Mouse (Mus musculus) stomach, postnatal 0 days (tissue): ENCODE measurements around the gene Celsr3. TPM values are rescaled to one million over a fixed set of nuclear protein-coding genes. Genes with fewer than 3 reads are reported as not detected.

Experiments
- ATAC-seq: fragments of 200-750 bp; cut with Nextera tagmentation; 2 replicates; pipeline ENCODE4 v1.8.0; 2017; ENCODE audit not compliant: low FRiP score, low TSS enrichment
- DNase-seq: peaks from one replicate; pipeline ENCODE4 v3.0.0-alpha.2; 2016; ENCODE audit warnings: low spot score
- H3K27ac ChIP-seq: fragments of 300-500 bp; sonication (generic); replicated peaks from 2 replicates; pipeline ENCODE4 v1.5.1; 2014; ENCODE audit warnings: mild to moderate bottlenecking, control low read depth
- H3K27me3 ChIP-seq: fragments of 300-500 bp; sonication (generic); 2 replicates; pipeline ENCODE4 v1.6.1; 2014; ENCODE audit warnings: low read length; ENCODE audit not compliant: control insufficient read depth, insufficient read depth
- H3K36me3 ChIP-seq: fragments of 300-500 bp; sonication (generic); 2 replicates; pipeline ENCODE4 v1.6.1; 2014; ENCODE audit warnings: low read length, mixed read lengths; ENCODE audit not compliant: control insufficient read depth, insufficient read depth
- H3K4me1 ChIP-seq: fragments of 300-500 bp; sonication (generic); replicated peaks from 2 replicates; pipeline ENCODE4 v1.6.1; 2014; ENCODE audit warnings: antibody characterized with exemption; ENCODE audit not compliant: control insufficient read depth, insufficient read depth
- H3K4me2 ChIP-seq: fragments of 300-500 bp; sonication (generic); replicated peaks from 2 replicates; pipeline ENCODE4 v1.6.1; 2014; ENCODE audit warnings: low read depth, mild to moderate bottlenecking, control low read depth, moderate library complexity
- H3K4me3 ChIP-seq: fragments of 300-500 bp; sonication (generic); 2 replicates; pipeline ENCODE4 v1.5.1; 2014; ENCODE audit warnings: low read depth, low read length, control low read depth
- H3K9ac ChIP-seq: fragments of 300-500 bp; sonication (generic); 2 replicates; pipeline ENCODE4 v1.6.1; 2014; ENCODE audit warnings: mild to moderate bottlenecking, low read length, control low read depth, mixed read lengths
- H3K9me3 ChIP-seq: fragments of 300-500 bp; sonication (generic); 2 replicates; pipeline ENCODE4 v1.6.1; 2016; ENCODE audit warnings: low read length; ENCODE audit not compliant: control insufficient read depth
- CTCF ChIP-seq: IDR thresholded peaks from 2 replicates; pipeline ENCODE4 v1.5.1; 2016; ENCODE audit warnings: antibody characterized with exemption, low read depth, mild to moderate bottlenecking, moderate library complexity
- EP300 ChIP-seq: optimal IDR thresholded peaks from 2 replicates; pipeline ENCODE3; 2016; ENCODE audit warnings: antibody characterized with exemption
- WGBS: fragments of 180-500 bp; shearing (Covaris S2); extraction: QIAGEN DNeasy Blood & Tissue Kit; methylation state at CpG from one replicate; pipeline ENCODE4 v1.1.7; 2014; 5-methylcytosine and 5-hydroxymethylcytosine counted together
- polyA plus RNA-seq: library from polyadenylated mRNA; unstranded; fragments of >200 nt; fragmentation: Nextera tagmentation; extraction: Ambion mirVana; gene quantifications from 2 replicates; pipeline ENCODE4 v1.2.1, GENCODE M21; 2015

Celsr3 gene
- polyA plus RNA-seq, 1 experiment from 2014 or later, result 0.15 TPM

GRCm38 (mm10) chr9:108797477-108797876 is 28.6 kb upstream of the Celsr3 start:
- Histone ChIP-seq H3K4me3 (peak overlapping the region; percentile 35), H3K9ac (no peak overlapping the region), H3K4me2 (peak overlapping the region; percentile 51), H3K27ac (peak overlapping the region; percentile 89), H3K4me1 (no peaks in the 10 kb centered on the region; the same call in 1 of the 2 replicates), H3K36me3 (peaks cover 17% of the 10 kb centered on the region), H3K27me3 (no peaks in the 10 kb centered on the region), H3K9me3 (no peaks in the 10 kb centered on the region)
- 76% methylated on average over 7 of the region's 7 CpGs for WGBS
- TF ChIP-seq CTCF, result no peak
- no peak for TF ChIP-seq EP300
- DNase-seq (no peak), ATAC-seq (no peak)

- WGBS, result 74% methylated on average over 5 of the region's 5 CpGs
These were observed 27.5 kb upstream of the Celsr3 start for GRCm38 (mm10) chr9:108798508-108799075.

GRCm38 (mm10) chr9:108799564-108799963 is 26.6 kb upstream of the Celsr3 start:
- H3K27ac ChIP-seq, result no peak overlapping the region
- 77% methylated on average over 3 of the region's 3 CpGs for WGBS
- H3K4me1 ChIP-seq, result no peaks in the 10 kb centered on the region
- no peaks in the 10 kb centered on the region for H3K27me3 ChIP-seq
- no peak overlapping the region for H3K4me2 ChIP-seq
- H3K36me3 ChIP-seq, result peaks cover 22% of the 10 kb centered on the region
- ATAC-seq, result no peak
- no peak for DNase-seq
- no peaks in the 10 kb centered on the region for H3K9me3 ChIP-seq
- TF ChIP-seq CTCF (peak; percentile 33), EP300 (no peak)
- H3K4me3 ChIP-seq, result no peak overlapping the region
- H3K9ac ChIP-seq, result no peak overlapping the region

More at GRCm38 (mm10) chr9:108798508-108799075, 27.5 kb upstream of the Celsr3 start:
- Histone ChIP-seq H3K4me2 (no peak overlapping the region), H3K4me1 (no peaks in the 10 kb centered on the region; the same call in 1 of the 2 replicates), H3K9ac (no peak overlapping the region), H3K27me3 (no peaks in the 10 kb centered on the region), H3K9me3 (no peaks in the 10 kb centered on the region), H3K36me3 (peaks cover 17% of the 10 kb centered on the region), H3K4me3 (no peak overlapping the region), H3K27ac (no peak overlapping the region)
- DNase-seq (no peak), ATAC-seq (no peak)
- no peak for TF ChIP-seq EP300
- TF ChIP-seq CTCF, result no peak

- TF ChIP-seq CTCF (no peak), EP300 (no peak)
- Histone ChIP-seq H3K9ac (no peak overlapping the region), H3K4me1 (peaks cover 2% of the 10 kb centered on the region; the same call in 1 of the 2 replicates), H3K27me3 (no peaks in the 10 kb centered on the region), H3K36me3 (peaks cover 9% of the 10 kb centered on the region; the same call in 1 of the 2 replicates), H3K4me3 (no peak overlapping the region), H3K27ac (no peak overlapping the region), H3K4me2 (no peak overlapping the region), H3K9me3 (no peaks in the 10 kb centered on the region)
- DNase-seq (no peak), ATAC-seq (no peak)
- WGBS, result 83% methylated on average over 8 of the region's 8 CpGs
These were observed 20.4 kb upstream of the Celsr3 start for GRCm38 (mm10) chr9:108805768-108806167.

DNA sequence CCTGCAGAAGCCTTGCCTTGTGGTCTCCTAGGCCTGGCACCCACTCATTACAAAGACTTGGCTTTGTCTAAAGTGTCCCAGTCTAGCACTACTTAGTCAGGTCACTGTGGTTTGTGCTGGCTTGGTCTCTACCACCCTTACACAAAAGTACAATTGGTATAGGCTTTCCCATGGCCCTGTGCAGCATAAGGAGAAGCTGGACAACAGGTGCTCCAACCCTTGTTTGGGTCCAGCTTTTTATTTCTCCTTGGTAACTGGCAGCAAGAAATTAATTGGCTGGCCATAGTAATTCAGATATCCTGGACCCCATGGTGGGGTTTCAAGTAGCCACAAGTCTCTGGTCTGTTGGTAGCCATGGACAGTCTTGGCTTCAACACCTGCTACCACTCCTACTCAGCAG is 19.7 kb upstream of the Celsr3 start:
- peaks cover 6% of the 10 kb centered on the region; the same call in 1 of the 2 replicates for H3K36me3 ChIP-seq

GRCm38 (mm10) chr9:108806831-108807230 is 19.3 kb upstream of the Celsr3 start:
- no peaks in the 10 kb centered on the region for H3K9me3 ChIP-seq
- DNase-seq (no peak), ATAC-seq (no peak)
- H3K27me3 ChIP-seq, result no peaks in the 10 kb centered on the region
- no peak overlapping the region for H3K4me2 ChIP-seq
- no peak overlapping the region for H3K27ac ChIP-seq
- TF ChIP-seq CTCF (no peak), EP300 (no peak)
- H3K4me1 ChIP-seq, result peaks cover 2% of the 10 kb centered on the region; the same call in 1 of the 2 replicates
- 76% methylated on average over 1 of the region's 1 CpGs for WGBS
- H3K36me3 ChIP-seq, result peaks cover 6% of the 10 kb centered on the region; the same call in 1 of the 2 replicates
- no peak overlapping the region for H3K9ac ChIP-seq
- no peak overlapping the region for H3K4me3 ChIP-seq

More for the DNA sequence above, 19.7 kb upstream of the Celsr3 start:
- ATAC-seq (no peak), DNase-seq (no peak)
- Histone ChIP-seq H3K9me3 (no peaks in the 10 kb centered on the region), H3K27ac (no peak overlapping the region), H3K4me1 (peaks cover 2% of the 10 kb centered on the region; the same call in 1 of the 2 replicates), H3K9ac (no peak overlapping the region), H3K4me2 (no peak overlapping the region), H3K27me3 (no peaks in the 10 kb centered on the region), H3K4me3 (no peak overlapping the region)
- TF ChIP-seq EP300 (no peak), CTCF (no peak)
